Mouse (Mus musculus): ENCODE results near the gene H2afy2. TPM values are rescaled to one million over a fixed set of nuclear protein-coding genes. Genes with fewer than 3 reads are reported as not detected.

H2afy2 gene
- total and polyA plus RNA-seq, 2 experiments, result 0.21 to 0.74 TPM

DNA sequence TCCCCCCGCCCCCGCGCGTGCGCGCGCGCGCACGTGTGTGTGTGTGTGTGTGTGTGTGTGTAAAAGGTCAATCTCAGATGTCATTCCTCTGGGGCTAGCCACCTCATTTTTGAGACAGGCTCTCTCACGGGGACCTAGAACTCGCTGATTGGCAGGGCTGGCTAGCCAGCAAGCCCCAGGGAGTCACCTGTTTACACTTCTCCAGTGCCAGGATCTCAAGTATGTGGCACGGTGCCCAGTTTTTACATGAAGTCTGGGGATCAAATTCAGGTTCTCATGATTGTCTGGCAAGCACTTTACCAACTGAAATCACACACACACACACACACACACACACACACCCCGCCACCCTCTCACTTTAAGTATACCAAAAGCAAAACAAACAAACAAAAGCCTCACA lies 26.9 kb downstream of the H2afy2 start:
- WGBS, result 87% methylated on average over 14 of the region's 14 CpGs
- Histone ChIP-seq H3K27ac (replicated peaks; ENCODE audit: insufficient read depth, low read depth, low read length) (no peak overlapping the region), H3K27me3 (ENCODE audit: control insufficient read depth, insufficient read depth, low read length) (no peaks in the 10 kb centered on the region), H3K79me2 (ENCODE audit: control insufficient read depth, insufficient read depth, low read length) (no peaks in the 10 kb centered on the region), H3K4me1 (ENCODE audit: control insufficient read depth, insufficient read depth, low read length) (no peaks in the 10 kb centered on the region), H3K36me3 (ENCODE audit: control insufficient read depth, insufficient read depth, low read length) (no peaks in the 10 kb centered on the region), H3K9ac (ENCODE audit: low read depth, low read length) (no peak overlapping the region), H3K4me3 (ENCODE audit: insufficient read depth, low read depth, low read length) (no peak overlapping the region)
- TF ChIP-seq POLR2A (IDR thresholded peaks at IDR 0.05; ENCODE audit: extremely low read depth, insufficient read depth, low read length) (no peak), CTCF (IDR thresholded peaks at IDR 0.05; ENCODE audit: low read depth, low read length) (no peak)
- DNase-seq (ENCODE audit: extremely low read depth, low read depth, low spot score), result no peak

DNA sequence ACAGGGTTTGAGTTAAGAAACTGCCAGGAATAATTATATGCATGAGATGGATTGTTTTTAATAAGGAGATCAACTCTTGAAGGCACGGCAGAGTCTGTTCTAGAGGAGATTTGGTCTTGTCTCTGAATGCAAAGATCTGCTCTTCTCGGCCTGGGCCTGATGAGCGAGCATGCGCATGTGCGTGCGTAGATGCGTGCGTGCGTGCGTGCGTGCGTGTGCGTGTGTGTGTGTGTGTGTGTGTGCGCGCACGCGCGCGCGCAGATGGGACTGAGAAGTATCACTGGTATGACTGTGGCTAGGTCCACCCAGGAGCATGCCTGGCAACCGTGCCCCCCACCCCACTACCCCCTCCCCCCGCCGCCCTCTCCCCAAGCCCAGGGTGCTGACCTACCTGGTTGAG lies 30.9 kb downstream of the H2afy2 start:
- Histone ChIP-seq H3K27me3 (ENCODE audit: control insufficient read depth, insufficient read depth, low read length) (no peaks in the 10 kb centered on the region), H3K4me3 (ENCODE audit: insufficient read depth, low read depth, low read length) (no peak overlapping the region), H3K79me2 (ENCODE audit: control insufficient read depth, insufficient read depth, low read length) (no peaks in the 10 kb centered on the region), H3K9ac (ENCODE audit: low read depth, low read length) (no peak overlapping the region), H3K4me1 (ENCODE audit: control insufficient read depth, insufficient read depth, low read length) (no peaks in the 10 kb centered on the region), H3K36me3 (ENCODE audit: control insufficient read depth, insufficient read depth, low read length) (no peaks in the 10 kb centered on the region), H3K27ac (replicated peaks; ENCODE audit: insufficient read depth, low read depth, low read length) (no peak overlapping the region)
- 98% methylated on average over 23 of the region's 23 CpGs for WGBS
- no peak for TF ChIP-seq CTCF (IDR thresholded peaks at IDR 0.05; ENCODE audit: low read depth, low read length)
- TF ChIP-seq POLR2A (IDR thresholded peaks at IDR 0.05; ENCODE audit: extremely low read depth, insufficient read depth, low read length), result no peak
- no peak for DNase-seq (ENCODE audit: extremely low read depth, low read depth, low spot score)

DNA sequence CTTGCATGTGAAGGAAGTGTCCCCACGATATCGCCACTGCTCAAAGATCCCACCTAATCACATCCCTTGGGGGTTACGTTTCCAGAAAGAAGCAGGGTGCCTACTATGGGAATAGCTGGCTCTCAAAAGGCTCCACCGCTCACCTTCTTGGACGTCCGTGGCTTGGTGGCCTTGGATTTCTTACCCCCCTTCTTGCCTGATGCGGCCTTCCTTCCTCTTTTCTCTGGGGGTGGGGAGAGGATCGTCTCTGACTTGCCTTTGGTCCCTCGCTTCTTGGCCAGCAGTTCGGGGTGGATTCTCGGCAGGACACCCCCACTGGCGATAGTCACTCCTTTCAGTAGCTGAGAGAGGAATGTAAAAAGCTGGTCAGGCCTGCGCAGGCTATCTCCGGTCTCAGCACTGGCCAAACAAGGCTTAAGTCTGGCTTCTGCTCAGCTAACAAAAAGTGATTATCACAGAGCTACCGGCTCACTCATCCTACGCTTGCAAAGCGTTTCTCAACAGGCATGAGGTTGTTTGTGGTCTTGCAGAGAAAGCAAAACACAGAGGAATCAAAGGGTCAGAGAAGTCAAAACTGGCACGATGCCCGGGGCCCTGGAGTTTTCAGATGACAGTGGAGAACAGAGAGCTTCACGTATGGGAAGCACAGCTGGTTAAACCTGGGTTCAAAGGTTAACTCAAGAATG lies 32.3 kb downstream of the H2afy2 start:
- Histone ChIP-seq H3K9ac (ENCODE audit: low read depth, low read length) (no peak overlapping the region), H3K36me3 (ENCODE audit: control insufficient read depth, insufficient read depth, low read length) (no peaks in the 10 kb centered on the region), H3K4me1 (ENCODE audit: control insufficient read depth, insufficient read depth, low read length) (no peaks in the 10 kb centered on the region), H3K4me3 (ENCODE audit: insufficient read depth, low read depth, low read length) (no peak overlapping the region), H3K27me3 (ENCODE audit: control insufficient read depth, insufficient read depth, low read length) (no peaks in the 10 kb centered on the region), H3K79me2 (ENCODE audit: control insufficient read depth, insufficient read depth, low read length) (no peaks in the 10 kb centered on the region), H3K27ac (replicated peaks; ENCODE audit: insufficient read depth, low read depth, low read length) (no peak overlapping the region)
- TF ChIP-seq POLR2A (IDR thresholded peaks at IDR 0.05; ENCODE audit: extremely low read depth, insufficient read depth, low read length), result no peak
- no peak for TF ChIP-seq CTCF (IDR thresholded peaks at IDR 0.05; ENCODE audit: low read depth, low read length)
- 29% methylated on average over 20 of the region's 20 CpGs for WGBS
- peak; percentile 72 for DNase-seq (ENCODE audit: extremely low read depth, low read depth, low spot score)

DNA sequence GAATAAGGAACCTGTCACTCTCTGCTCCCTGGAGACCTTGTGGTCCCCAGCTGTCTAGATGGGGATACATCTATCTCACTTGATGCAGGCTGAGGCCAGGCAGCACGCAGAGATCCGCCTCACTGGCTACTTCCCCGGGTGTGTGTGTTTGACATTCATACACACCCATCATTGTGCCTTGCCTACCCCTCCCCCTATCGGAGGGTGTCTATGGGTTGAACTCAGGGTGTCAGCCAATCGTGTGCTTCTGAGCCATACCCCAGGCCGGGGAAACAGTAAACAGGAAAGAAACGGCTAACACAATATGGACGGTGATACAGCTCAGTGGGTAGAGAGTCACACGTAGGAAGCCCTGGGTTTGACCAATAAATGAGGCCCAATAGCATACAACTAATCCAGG lies 33.9 kb downstream of the H2afy2 start:
- Histone ChIP-seq H3K27me3 (ENCODE audit: control insufficient read depth, insufficient read depth, low read length) (no peaks in the 10 kb centered on the region), H3K27ac (replicated peaks; ENCODE audit: insufficient read depth, low read depth, low read length) (no peak overlapping the region), H3K36me3 (ENCODE audit: control insufficient read depth, insufficient read depth, low read length) (no peaks in the 10 kb centered on the region), H3K4me1 (ENCODE audit: control insufficient read depth, insufficient read depth, low read length) (no peaks in the 10 kb centered on the region), H3K79me2 (ENCODE audit: control insufficient read depth, insufficient read depth, low read length) (no peaks in the 10 kb centered on the region), H3K4me3 (ENCODE audit: insufficient read depth, low read depth, low read length) (no peak overlapping the region), H3K9ac (ENCODE audit: low read depth, low read length) (no peak overlapping the region)
- WGBS, result 89% methylated on average over 9 of the region's 9 CpGs
- DNase-seq (ENCODE audit: extremely low read depth, low read depth, low spot score), result no peak
- no peak for TF ChIP-seq POLR2A (IDR thresholded peaks at IDR 0.05; ENCODE audit: extremely low read depth, insufficient read depth, low read length)
- TF ChIP-seq CTCF (IDR thresholded peaks at IDR 0.05; ENCODE audit: low read depth, low read length), result no peak

DNA sequence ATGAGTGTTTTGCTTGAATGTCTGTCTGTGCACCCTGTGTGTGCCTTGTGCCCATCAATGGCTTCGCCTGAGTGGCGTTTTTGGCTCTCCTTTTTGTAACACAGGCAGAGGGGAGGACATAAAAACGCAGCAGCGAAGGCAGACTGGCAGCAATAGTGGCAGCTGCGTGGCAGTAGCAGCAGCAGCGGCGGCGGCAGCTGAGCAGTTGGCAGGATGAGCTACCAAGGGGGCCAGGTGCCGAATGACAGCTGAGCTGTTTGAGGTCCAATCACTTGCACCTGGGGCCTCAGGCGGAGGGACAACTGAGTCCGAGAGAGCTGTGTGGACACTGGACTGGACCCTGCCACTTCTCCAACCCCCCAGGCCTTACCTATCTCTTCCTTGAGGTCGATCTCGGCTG lies 36.6 kb downstream of the H2afy2 start:
- no peak overlapping the region for H3K27ac ChIP-seq (replicated peaks; ENCODE audit: insufficient read depth, low read depth, low read length)
- no peaks in the 10 kb centered on the region for H3K79me2 ChIP-seq (ENCODE audit: control insufficient read depth, insufficient read depth, low read length)
- no peaks in the 10 kb centered on the region for H3K36me3 ChIP-seq (ENCODE audit: control insufficient read depth, insufficient read depth, low read length)
- H3K9ac ChIP-seq (ENCODE audit: low read depth, low read length), result no peak overlapping the region
- no peaks in the 10 kb centered on the region for H3K4me1 ChIP-seq (ENCODE audit: control insufficient read depth, insufficient read depth, low read length)
- TF ChIP-seq POLR2A (IDR thresholded peaks at IDR 0.05; ENCODE audit: extremely low read depth, insufficient read depth, low read length) (no peak), CTCF (IDR thresholded peaks at IDR 0.05; ENCODE audit: low read depth, low read length) (no peak)
- no peaks in the 10 kb centered on the region for H3K27me3 ChIP-seq (ENCODE audit: control insufficient read depth, insufficient read depth, low read length)
- no peak for DNase-seq (ENCODE audit: extremely low read depth, low read depth, low spot score)
- 94% methylated on average over 13 of the region's 13 CpGs for WGBS
- no peak overlapping the region for H3K4me3 ChIP-seq (ENCODE audit: insufficient read depth, low read depth, low read length)

DNA sequence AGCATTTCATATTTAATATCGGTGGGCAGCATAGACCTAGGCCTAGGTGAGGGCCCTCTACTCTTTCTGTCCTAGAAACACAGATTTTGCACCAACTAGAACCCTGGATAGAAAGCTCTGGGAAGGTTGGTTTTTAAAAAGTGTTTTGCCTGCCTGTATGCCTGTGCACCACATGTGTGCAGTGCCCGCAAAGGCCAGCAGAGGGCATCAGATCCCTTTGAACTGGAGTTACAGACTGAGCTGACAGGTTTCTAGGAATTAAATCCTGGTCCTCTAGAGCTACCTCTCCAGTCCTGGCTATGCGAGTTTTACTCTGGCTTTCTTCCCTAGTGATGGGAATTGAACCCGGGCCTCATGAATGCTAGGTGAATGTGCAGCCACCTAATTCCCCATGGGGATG lies 38.8 kb downstream of the H2afy2 start:
- no peaks in the 10 kb centered on the region for H3K36me3 ChIP-seq (ENCODE audit: control insufficient read depth, insufficient read depth, low read length)
- WGBS, result 91% methylated on average over 4 of the region's 4 CpGs
- no peak for DNase-seq (ENCODE audit: extremely low read depth, low read depth, low spot score)
- H3K9ac ChIP-seq (ENCODE audit: low read depth, low read length), result no peak overlapping the region
- no peaks in the 10 kb centered on the region for H3K79me2 ChIP-seq (ENCODE audit: control insufficient read depth, insufficient read depth, low read length)
- no peak overlapping the region for H3K4me3 ChIP-seq (ENCODE audit: insufficient read depth, low read depth, low read length)
- H3K27me3 ChIP-seq (ENCODE audit: control insufficient read depth, insufficient read depth, low read length), result no peaks in the 10 kb centered on the region
- H3K27ac ChIP-seq (replicated peaks; ENCODE audit: insufficient read depth, low read depth, low read length), result no peak overlapping the region
- TF ChIP-seq CTCF (IDR thresholded peaks at IDR 0.05; ENCODE audit: low read depth, low read length) (peak; percentile 52), POLR2A (IDR thresholded peaks at IDR 0.05; ENCODE audit: extremely low read depth, insufficient read depth, low read length) (no peak)
- peaks cover 3% of the 10 kb centered on the region for H3K4me1 ChIP-seq (ENCODE audit: control insufficient read depth, insufficient read depth, low read length)

Measured in liver, adult 2 months (tissue).